Comparison of ENCODE assay signal across 4 mouse cellular contexts in the genomic region with DNA sequence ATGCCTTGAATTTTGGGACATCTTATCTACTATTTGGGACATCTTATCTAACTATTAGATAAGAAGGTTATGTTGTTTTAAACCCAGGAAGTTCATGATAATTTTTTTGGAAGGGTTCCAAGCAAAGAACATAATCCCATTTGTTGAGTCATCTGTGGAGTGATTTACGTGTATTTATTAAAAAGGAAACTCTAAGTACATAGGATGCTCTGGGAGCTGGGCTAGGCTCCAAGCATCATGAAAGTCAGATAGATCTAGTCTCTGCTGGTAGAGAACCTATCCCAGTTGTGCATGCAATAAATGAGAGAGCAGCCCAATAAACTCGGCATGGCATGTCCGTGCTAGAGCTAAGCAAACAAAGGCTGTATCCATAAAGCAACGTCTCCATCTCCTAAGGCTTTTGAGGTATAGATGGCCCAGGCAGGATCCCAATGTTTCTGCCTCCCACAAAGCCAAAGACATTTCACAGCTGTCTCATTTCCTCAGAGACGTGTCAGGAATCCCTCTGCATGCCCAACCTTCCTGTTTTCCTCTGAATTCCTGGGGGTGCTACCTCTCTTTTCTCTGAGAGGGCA.
"Had no signal": no experiment of that assay in that cellular context is flagged by ENCODE, and none has a peak within 500 bp of the region (broad histone marks: within the 10 kb centered on the region; RNA-seq: fewer than 3 reads in every experiment).

No protein-coding gene starts in this region.

- DNase-seq: right cerebral cortex, postnatal 4 days; spleen, adult 18-20 months; thymus, adult 2 months; thymus, postnatal 25 days had no signal
